Mouse (Mus musculus) lung, adult 2 months (tissue): Measurements from ENCODE around the gene Ccdc149.

ENCODE experiments used
- CTCF ChIP-seq: fragments of 200-500 bp; IDR thresholded peaks from 2 replicates; pipeline ENCODE4 v1.5.1; 2011; ENCODE audit warnings: mild to moderate bottlenecking, low read length, control low read depth; ENCODE audit not compliant: insufficient read depth
- POLR2A ChIP-seq: fragments of 200-500 bp; IDR thresholded peaks from 2 replicates; pipeline ENCODE4 v1.6.1; 2011; ENCODE audit warnings: low read depth, mild to moderate bottlenecking, control low read depth, low read length, borderline replicate concordance; ENCODE audit errors: extremely low read depth

GRCm38 (mm10) chr5:52440278-52440677, 31.0 kb downstream of the Ccdc149 start:
- TF ChIP-seq POLR2A (no peak), CTCF (no peak)
